Mouse (Mus musculus) layer of hippocampus, adult 11-12 months (tissue): ENCODE measurements around the gene Prps2.
"Not testable (repeated sequence)": the region's sequence is repeated elsewhere in the genome, so short reads cannot be mapped to it uniquely, and the experiment has no call there.

ENCODE experiments used
- DNase-seq: peaks from one replicate; pipeline ENCODE4 v3.0.0; 2022; ENCODE audit warnings: low spot score

The Prps2 gene

DNA sequence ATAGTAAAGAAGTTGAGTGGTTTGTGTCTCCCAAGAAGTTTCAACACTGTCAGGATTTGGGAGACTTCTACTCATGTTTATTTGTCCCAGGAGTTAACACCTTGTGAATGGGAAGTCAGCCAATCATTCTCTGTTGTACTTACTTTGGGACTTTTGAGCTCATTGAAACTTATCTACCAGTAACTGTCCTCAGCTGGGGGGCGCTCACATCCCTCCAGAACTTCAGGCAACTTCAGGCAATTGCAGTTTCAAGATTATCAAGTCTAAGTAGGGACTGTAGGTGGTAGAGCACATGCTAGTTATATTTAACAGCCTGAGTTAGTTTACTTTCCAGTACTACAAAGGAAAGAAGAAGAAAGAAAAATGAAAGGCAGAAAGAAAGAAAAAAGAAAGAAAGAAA lies 58.8 kb downstream of the Prps2 start:
- no peak for DNase-seq

DNA sequence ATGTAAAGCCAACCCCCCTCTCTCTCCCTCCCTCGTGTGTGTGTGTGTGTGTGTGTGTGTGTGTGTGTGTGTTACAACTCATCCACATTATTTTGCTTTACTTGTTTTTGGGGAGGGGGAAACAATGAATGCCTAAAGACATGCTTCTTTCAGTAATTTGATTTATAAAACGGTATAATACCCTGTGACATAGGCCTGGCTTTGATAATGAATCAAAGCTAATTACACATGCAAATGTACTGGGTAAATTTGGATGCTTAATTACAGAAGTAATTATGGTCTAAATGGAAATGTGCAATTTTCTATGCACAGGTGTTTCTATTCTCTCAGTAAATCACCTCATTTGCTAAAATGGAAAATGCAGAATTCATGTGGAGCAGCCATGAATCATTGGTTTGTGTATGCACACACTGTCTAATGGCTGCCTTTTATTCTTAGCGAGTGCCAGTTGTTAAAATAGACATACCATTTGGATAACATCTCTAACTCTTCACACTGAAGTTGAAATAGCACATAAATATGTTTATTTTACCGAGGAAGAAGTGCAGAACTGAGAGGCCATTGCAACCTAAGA lies 61.2 kb downstream of the Prps2 start:
- no peak for DNase-seq

DNA sequence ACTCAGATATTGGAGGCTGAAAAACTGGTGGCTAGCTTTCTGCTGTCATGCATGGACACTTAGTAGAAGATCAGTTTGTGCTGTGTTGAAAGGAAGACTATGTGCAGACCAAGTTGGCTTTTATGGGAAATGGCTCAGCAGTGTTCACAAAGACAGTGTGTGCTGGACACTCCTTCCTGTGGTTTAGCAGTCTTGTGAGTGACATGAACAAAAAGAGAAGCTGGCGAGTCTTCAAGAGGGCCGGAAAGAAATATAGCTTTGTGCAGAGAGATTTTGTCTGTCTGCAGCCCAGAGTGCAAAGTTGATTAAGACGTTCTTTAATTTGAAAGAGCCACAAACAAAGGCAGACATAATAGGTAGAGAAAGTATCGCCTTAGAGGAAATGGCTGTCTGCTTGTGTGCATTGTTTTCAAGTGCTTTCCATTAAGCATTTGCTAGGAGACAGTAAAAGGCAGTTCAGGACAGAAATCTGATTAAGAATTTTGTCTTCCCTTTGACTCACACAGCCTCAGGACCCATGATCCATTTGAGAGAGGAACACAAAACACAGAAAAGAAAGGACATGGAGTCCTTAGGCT lies 63.6 kb downstream of the Prps2 start:
- DNase-seq = no peak

DNA sequence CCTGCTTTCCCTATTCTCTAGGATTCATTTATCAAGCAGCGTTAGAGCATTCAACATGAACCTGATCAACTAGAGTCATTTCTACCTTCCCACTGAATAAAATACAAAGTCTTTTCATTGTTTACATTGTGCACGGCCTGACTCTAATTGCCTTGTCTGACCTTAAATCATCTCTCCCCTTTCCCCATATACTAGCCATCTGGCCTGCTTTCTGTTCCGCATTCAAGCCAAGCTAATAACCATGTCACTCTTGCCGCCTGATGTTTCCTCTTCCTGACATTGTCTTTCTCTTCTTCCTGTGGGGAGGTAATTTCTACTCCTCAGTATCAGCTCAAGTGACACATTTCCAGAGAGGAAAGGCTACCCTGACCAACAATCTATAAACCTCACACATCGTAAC lies 66.8 kb downstream of the Prps2 start:
- no peak for DNase-seq

DNA sequence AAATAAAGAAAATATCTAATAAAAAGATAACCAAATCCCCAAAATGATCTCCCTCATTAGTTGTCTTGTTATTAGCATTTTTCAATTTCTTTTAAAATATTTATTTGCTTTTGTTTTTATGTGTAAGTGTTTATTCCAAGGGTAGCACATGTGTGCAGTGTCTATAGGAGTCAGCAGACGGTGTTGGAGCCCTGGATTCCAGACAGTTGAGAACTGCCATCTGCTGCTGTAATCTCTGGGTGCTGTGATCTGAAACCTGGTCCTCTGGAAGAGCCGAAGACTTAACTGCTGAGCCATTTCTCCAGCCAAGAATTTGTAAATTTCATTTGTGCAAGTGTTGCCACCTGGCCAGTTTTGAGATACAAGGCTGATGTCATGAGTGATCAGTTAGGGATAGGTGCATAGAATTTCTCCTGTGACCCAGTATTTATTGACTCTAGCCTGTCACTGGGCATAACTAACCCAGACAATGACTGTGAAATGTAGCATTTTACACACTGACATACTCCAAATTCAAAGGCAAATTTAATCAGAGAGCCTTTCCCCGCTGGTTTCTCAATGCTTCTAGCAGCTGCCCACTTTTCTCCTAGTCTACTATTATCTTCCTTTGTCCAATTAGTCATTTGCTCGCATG lies 67.3 kb downstream of the Prps2 start:
- DNase-seq = no peak

DNA sequence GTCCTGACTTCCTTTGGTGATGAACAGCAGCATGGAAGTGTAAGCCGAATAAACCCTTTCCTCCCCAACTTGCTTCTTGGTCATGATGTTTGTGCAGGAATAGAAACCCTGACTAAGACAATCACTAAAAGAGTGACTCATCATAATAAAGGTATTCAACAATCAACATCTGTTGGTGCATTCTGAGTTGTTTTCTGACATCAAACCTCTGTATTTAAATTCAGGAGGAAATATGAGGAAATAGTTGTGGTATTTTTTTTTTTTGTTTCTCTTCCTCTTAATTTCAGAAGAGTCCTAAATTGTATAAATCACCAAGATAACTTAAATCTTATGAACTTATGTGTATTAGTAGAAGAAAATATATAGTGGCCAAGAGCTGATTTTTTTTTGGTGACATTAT lies 80.5 kb downstream of the Prps2 start:
- DNase-seq = not testable (repeated sequence)
